Mouse (Mus musculus) forebrain, embryonic 11.5 days (tissue): ENCODE data around the gene Ada. TPM values are rescaled to one million over a fixed set of nuclear protein-coding genes. Genes with fewer than 3 reads are reported as not detected.

Source experiments
- ATAC-seq: fragments of 200-750 bp; cut with Nextera tagmentation; replicated peaks from 2 replicates; pipeline ENCODE4 v1.8.0; 2017; ENCODE audit warnings: moderate TSS enrichment; ENCODE audit not compliant: low FRiP score
- DNase-seq: peaks from one replicate; pipeline ENCODE4 v3.0.0-alpha.2; 2017; ENCODE audit warnings: low spot score
- H3K27ac ChIP-seq: fragments of 300-500 bp; sonication (generic); 2 replicates; pipeline ENCODE4 v1.5.1; 2014; ENCODE audit warnings: low read depth, low read length
- H3K27me3 ChIP-seq: fragments of 300-500 bp; sonication (generic); 2 replicates; pipeline ENCODE4 v1.6.1; 2014; ENCODE audit warnings: mild to moderate bottlenecking, low read length, mixed read lengths; ENCODE audit not compliant: control insufficient read depth, insufficient read depth
- H3K36me3 ChIP-seq: fragments of 300-500 bp; sonication (generic); 2 replicates; pipeline ENCODE4 v1.6.1; 2014; ENCODE audit warnings: mild to moderate bottlenecking, low read length, moderate library complexity, mixed read lengths; ENCODE audit not compliant: control insufficient read depth, insufficient read depth
- H3K4me1 ChIP-seq: fragments of 300-500 bp; sonication (generic); replicated peaks from 2 replicates; pipeline ENCODE4 v1.6.1; 2014; ENCODE audit warnings: low read length, mixed read lengths; ENCODE audit not compliant: control insufficient read depth, insufficient read depth
- H3K4me2 ChIP-seq: fragments of 300-500 bp; sonication (generic); 2 replicates; pipeline ENCODE4 v1.6.1; 2014; ENCODE audit warnings: low read depth, mild to moderate bottlenecking, low read length, moderate library complexity, mixed read lengths; ENCODE audit not compliant: severe bottlenecking
- H3K4me3 ChIP-seq: fragments of 300-500 bp; sonication (generic); 2 replicates; pipeline ENCODE4 v1.5.1; 2014; ENCODE audit warnings: low read depth, low read length
- H3K9ac ChIP-seq: fragments of 300-500 bp; sonication (generic); 2 replicates; pipeline ENCODE4 v1.6.1; 2014; ENCODE audit warnings: low read length
- H3K9me3 ChIP-seq: fragments of 300-500 bp; sonication (generic); 2 replicates; pipeline ENCODE4 v1.6.1; 2016; ENCODE audit warnings: low read length, mixed read lengths; ENCODE audit not compliant: control insufficient read depth
- WGBS: fragments of 180-500 bp; shearing (Covaris S2); extraction: QIAGEN DNeasy Blood & Tissue Kit; methylation state at CpG from one replicate; pipeline ENCODE4 v1.1.7; 2014; 5-methylcytosine and 5-hydroxymethylcytosine counted together
- polyA plus RNA-seq: library from polyadenylated mRNA; unstranded; fragments of >200 nt; fragmentation: Nextera tagmentation; extraction: Ambion mirVana; gene quantifications from 2 replicates; pipeline ENCODE4 v1.2.1, GENCODE M21; 2014

Gene Ada
- polyA plus RNA-seq: 8.1 and 10.1 TPM in 2 replicates

GRCm38 (mm10) chr2:163749647-163750611, at the start of gene Ada:
TSS of gene Ada (minus strand) at chr2:163750239.
- peak within 1 kb of the TSS; percentile 51 for H3K4me3 ChIP-seq
- H3K4me1 ChIP-seq: 0 out of 2 replicates have a peak, but pooled peaks cover 2% of the 10 kb centered on the region
- peak within 1 kb of the TSS; percentile 94 for H3K4me2 ChIP-seq
- H3K27ac ChIP-seq: no peak within 1 kb of the TSS
- H3K9me3 ChIP-seq: no peaks in the 10 kb centered on the region
- H3K9ac ChIP-seq: peak within 1 kb of the TSS; percentile 67
- no peaks in the 10 kb centered on the region for H3K36me3 ChIP-seq
- DNase-seq (peak; percentile 88), ATAC-seq (peak; percentile 83)
- no peaks in the 10 kb centered on the region for H3K27me3 ChIP-seq
- under 1% methylated on average over 54 of the region's 57 CpGs for WGBS

- Histone ChIP-seq H3K4me3 (no peak overlapping the region), H3K4me2 (no peak overlapping the region), H3K27ac (no peak overlapping the region), H3K36me3 (no peaks in the 10 kb centered on the region), H3K27me3 (no peaks in the 10 kb centered on the region), H3K9ac (no peak overlapping the region), H3K4me1 (no peaks in the 10 kb centered on the region), H3K9me3 (no peaks in the 10 kb centered on the region)
- no peak for ATAC-seq
- 72% methylated on average over 7 of the region's 7 CpGs for WGBS
- no peak for DNase-seq
These were observed 48.4 kb upstream of the Ada start for GRCm38 (mm10) chr2:163798411-163798810.

GRCm38 (mm10) chr2:163788484-163788883, 38.4 kb upstream of the Ada start:
- ATAC-seq (no peak), DNase-seq (peak; percentile 64)
- Histone ChIP-seq H3K4me2 (no peak overlapping the region), H3K36me3 (no peaks in the 10 kb centered on the region), H3K4me3 (no peak overlapping the region), H3K27ac (no peak overlapping the region), H3K9me3 (no peaks in the 10 kb centered on the region), H3K4me1 (no peaks in the 10 kb centered on the region), H3K9ac (no peak overlapping the region), H3K27me3 (no peaks in the 10 kb centered on the region)
- 86% methylated on average over 4 of the region's 4 CpGs for WGBS

- H3K4me1 ChIP-seq: no peaks in the 10 kb centered on the region
- ATAC-seq (no peak), DNase-seq (peak; percentile 71)
- no peak overlapping the region for H3K9ac ChIP-seq
- H3K9me3 ChIP-seq: no peaks in the 10 kb centered on the region
- H3K27ac ChIP-seq: no peak overlapping the region
- 41% methylated on average over 3 of the region's 3 CpGs for WGBS
- H3K27me3 ChIP-seq: no peaks in the 10 kb centered on the region
- H3K4me3 ChIP-seq: no peak overlapping the region
- H3K4me2 ChIP-seq: no peak overlapping the region
- no peaks in the 10 kb centered on the region for H3K36me3 ChIP-seq
These were observed 37.7 kb upstream of the Ada start for GRCm38 (mm10) chr2:163787709-163788108.

- no peaks in the 10 kb centered on the region for H3K4me1 ChIP-seq
- DNase-seq: peak; percentile 18
- 86% methylated on average over 6 of the region's 6 CpGs for WGBS
- no peaks in the 10 kb centered on the region for H3K27me3 ChIP-seq
- no peak overlapping the region for H3K9ac ChIP-seq
- H3K4me2 ChIP-seq: no peak overlapping the region
- no peak overlapping the region for H3K27ac ChIP-seq
- no peaks in the 10 kb centered on the region for H3K36me3 ChIP-seq
- ATAC-seq: no peak
- H3K4me3 ChIP-seq: no peak overlapping the region
- no peaks in the 10 kb centered on the region for H3K9me3 ChIP-seq
These were observed 37.0 kb upstream of the Ada start for GRCm38 (mm10) chr2:163787086-163787485.

GRCm38 (mm10) chr2:163783901-163784300, 33.9 kb upstream of the Ada start:
- 92% methylated on average over 4 of the region's 4 CpGs for WGBS
- no peak overlapping the region for H3K4me2 ChIP-seq
- ATAC-seq (no peak), DNase-seq (no peak)
- no peak overlapping the region for H3K27ac ChIP-seq
- H3K9me3 ChIP-seq: no peaks in the 10 kb centered on the region
- 0 out of 2 replicates have a peak, but pooled peaks cover 1% of the 10 kb centered on the region for H3K4me1 ChIP-seq
- H3K4me3 ChIP-seq: no peak overlapping the region
- H3K9ac ChIP-seq: no peak overlapping the region
- H3K36me3 ChIP-seq: no peaks in the 10 kb centered on the region
- H3K27me3 ChIP-seq: no peaks in the 10 kb centered on the region

- Histone ChIP-seq H3K4me2 (no peak overlapping the region), H3K9me3 (no peaks in the 10 kb centered on the region), H3K27me3 (no peaks in the 10 kb centered on the region), H3K4me1 (0 out of 2 replicates have a peak, but pooled peaks cover 2% of the 10 kb centered on the region), H3K27ac (no peak overlapping the region), H3K36me3 (no peaks in the 10 kb centered on the region), H3K4me3 (no peak overlapping the region), H3K9ac (no peak overlapping the region)
- no peak for ATAC-seq
- 90% methylated on average over 6 of the region's 6 CpGs for WGBS
- no peak for DNase-seq
These were observed 33.3 kb upstream of the Ada start for GRCm38 (mm10) chr2:163783368-163783767.

GRCm38 (mm10) chr2:163778896-163779295, 28.9 kb upstream of the Ada start:
- Histone ChIP-seq H3K9ac (no peak overlapping the region), H3K4me2 (no peak overlapping the region), H3K9me3 (no peaks in the 10 kb centered on the region), H3K4me1 (0 out of 2 replicates have a peak, but pooled peaks cover 2% of the 10 kb centered on the region), H3K36me3 (no peaks in the 10 kb centered on the region), H3K27me3 (no peaks in the 10 kb centered on the region), H3K27ac (no peak overlapping the region), H3K4me3 (no peak overlapping the region)
- 52% methylated on average over 4 of the region's 4 CpGs for WGBS
- ATAC-seq: peak; percentile 15; the same call in 1 of the 2 replicates
- no peak for DNase-seq
